Mouse (Mus musculus) erythroblast, embryonic 14.5 days (primary cell): ENCODE results near the gene Plekhg3. TPM values are rescaled to one million over a fixed set of nuclear protein-coding genes. Genes with fewer than 3 reads are reported as not detected.

Experiments used
- H3K27me3 ChIP-seq: 2 replicates; pipeline ENCODE4 v1.6.1; 2012; ENCODE audit warnings: inconsistent platforms; ENCODE audit not compliant: control insufficient read depth
- H3K36me3 ChIP-seq: 2 replicates; pipeline ENCODE4 v1.6.1; 2012; ENCODE audit warnings: mild to moderate bottlenecking, inconsistent platforms; ENCODE audit not compliant: control insufficient read depth
- H3K4me1 ChIP-seq: 2 replicates; pipeline ENCODE4 v1.6.1; 2012; ENCODE audit warnings: inconsistent platforms; ENCODE audit not compliant: control insufficient read depth
- H3K4me3 ChIP-seq: replicated peaks from 2 replicates; pipeline ENCODE3; 2012; ENCODE audit warnings: moderate library complexity, mild to moderate bottlenecking, inconsistent platforms
- H3K9me3 ChIP-seq: 2 replicates; pipeline ENCODE4 v1.6.1; 2012; ENCODE audit warnings: low read length, inconsistent platforms, mixed read lengths; ENCODE audit not compliant: control insufficient read depth
- GATA1 ChIP-seq: IDR thresholded peaks from 2 replicates; pipeline ENCODE4 v1.6.1; 2012; ENCODE audit warnings: low read length, inconsistent platforms, mixed read lengths
- TAL1 ChIP-seq: IDR thresholded peaks from 3 replicates; pipeline ENCODE4 v1.6.1; 2012; ENCODE audit warnings: low read length, inconsistent platforms, mixed read lengths
- polyA plus RNA-seq: library from polyadenylated mRNA; stranded (reverse); fragments of >175 nt; gene quantifications from 2 replicates; pipeline ENCODE4 v1.2.3, GENCODE M21; 2012

Plekhg3 gene
- polyA plus RNA-seq, 1 experiment: 0.02 TPM

- H3K4me1 ChIP-seq: no peaks in the 10 kb centered on the region
- no peaks in the 10 kb centered on the region for H3K36me3 ChIP-seq
- no peak for TF ChIP-seq GATA1
- no peak for TF ChIP-seq TAL1
- H3K27me3 ChIP-seq: no peaks in the 10 kb centered on the region; the same call in 1 of the 2 replicates
- no peak overlapping the region for H3K4me3 ChIP-seq
- H3K9me3 ChIP-seq: no peaks in the 10 kb centered on the region
Measured at GRCm38 (mm10) chr12:76518909-76519842, 11.5 kb upstream of the Plekhg3 start.

- H3K4me3 ChIP-seq: no peak overlapping the region
- H3K4me1 ChIP-seq: no peaks in the 10 kb centered on the region
- TF ChIP-seq TAL1 (no peak), GATA1 (0 out of 2 replicates have a peak, but pooled peaks have one; percentile 0)
- H3K36me3 ChIP-seq: no peaks in the 10 kb centered on the region
- H3K9me3 ChIP-seq: no peaks in the 10 kb centered on the region
- peaks cover 26% of the 10 kb centered on the region for H3K27me3 ChIP-seq
Measured at GRCm38 (mm10) chr12:76523654-76524053, 7.0 kb upstream of the Plekhg3 start.

- Histone ChIP-seq H3K27me3 (peaks cover 38% of the 10 kb centered on the region), H3K9me3 (no peaks in the 10 kb centered on the region), H3K4me1 (no peaks in the 10 kb centered on the region), H3K36me3 (no peaks in the 10 kb centered on the region), H3K4me3 (no peak overlapping the region)
- TF ChIP-seq GATA1 (no peak), TAL1 (no peak)
Measured at GRCm38 (mm10) chr12:76524915-76525314, 5.8 kb upstream of the Plekhg3 start.

DNA sequence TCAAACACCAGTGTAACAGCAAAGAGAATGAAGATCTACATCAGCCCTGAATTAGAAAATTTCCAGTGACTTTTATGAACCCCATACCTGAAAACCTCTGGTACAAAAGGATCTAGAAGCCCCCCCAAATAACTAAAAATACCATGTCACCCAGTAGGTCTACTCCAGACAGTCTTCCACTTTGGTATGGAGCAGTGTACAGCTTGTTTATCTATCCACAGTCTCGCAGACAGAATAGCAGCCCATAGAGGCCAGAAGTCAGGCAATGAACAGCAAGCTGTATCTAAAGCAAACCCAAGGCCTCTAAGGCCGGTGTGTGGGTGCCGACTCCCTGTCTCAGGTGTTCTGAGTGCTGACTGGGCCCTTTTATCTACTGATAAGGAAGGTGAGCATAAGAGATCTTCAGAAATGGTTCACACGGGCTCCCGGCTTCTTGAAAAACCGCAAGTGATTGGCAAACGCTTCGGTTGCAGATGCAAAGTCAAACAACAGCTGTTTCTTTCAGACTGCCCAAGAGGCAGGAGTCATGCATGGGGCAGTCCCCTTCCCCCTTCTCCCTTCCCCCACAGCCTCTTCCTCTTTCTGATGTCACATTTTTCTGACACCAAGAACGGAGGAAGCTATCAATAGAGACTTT lies 3.3 kb upstream of the Plekhg3 start:
- TF ChIP-seq GATA1 (no peak), TAL1 (no peak)
- no peaks in the 10 kb centered on the region; the same call in 1 of the 2 replicates for H3K9me3 ChIP-seq
- no peaks in the 10 kb centered on the region for H3K4me1 ChIP-seq
- H3K4me3 ChIP-seq: no peak overlapping the region
- no peaks in the 10 kb centered on the region for H3K36me3 ChIP-seq
- peaks cover 61% of the 10 kb centered on the region for H3K27me3 ChIP-seq

GRCm38 (mm10) chr12:76528766-76529165 lies 1.9 kb upstream of the Plekhg3 start:
- Histone ChIP-seq H3K4me1 (peaks cover 5% of the 10 kb centered on the region), H3K9me3 (peaks cover 5% of the 10 kb centered on the region; the same call in 1 of the 2 replicates), H3K27me3 (peaks cover 76% of the 10 kb centered on the region), H3K4me3 (no peak overlapping the region), H3K36me3 (no peaks in the 10 kb centered on the region)
- no peak for TF ChIP-seq GATA1
- TF ChIP-seq TAL1: no peak

DNA sequence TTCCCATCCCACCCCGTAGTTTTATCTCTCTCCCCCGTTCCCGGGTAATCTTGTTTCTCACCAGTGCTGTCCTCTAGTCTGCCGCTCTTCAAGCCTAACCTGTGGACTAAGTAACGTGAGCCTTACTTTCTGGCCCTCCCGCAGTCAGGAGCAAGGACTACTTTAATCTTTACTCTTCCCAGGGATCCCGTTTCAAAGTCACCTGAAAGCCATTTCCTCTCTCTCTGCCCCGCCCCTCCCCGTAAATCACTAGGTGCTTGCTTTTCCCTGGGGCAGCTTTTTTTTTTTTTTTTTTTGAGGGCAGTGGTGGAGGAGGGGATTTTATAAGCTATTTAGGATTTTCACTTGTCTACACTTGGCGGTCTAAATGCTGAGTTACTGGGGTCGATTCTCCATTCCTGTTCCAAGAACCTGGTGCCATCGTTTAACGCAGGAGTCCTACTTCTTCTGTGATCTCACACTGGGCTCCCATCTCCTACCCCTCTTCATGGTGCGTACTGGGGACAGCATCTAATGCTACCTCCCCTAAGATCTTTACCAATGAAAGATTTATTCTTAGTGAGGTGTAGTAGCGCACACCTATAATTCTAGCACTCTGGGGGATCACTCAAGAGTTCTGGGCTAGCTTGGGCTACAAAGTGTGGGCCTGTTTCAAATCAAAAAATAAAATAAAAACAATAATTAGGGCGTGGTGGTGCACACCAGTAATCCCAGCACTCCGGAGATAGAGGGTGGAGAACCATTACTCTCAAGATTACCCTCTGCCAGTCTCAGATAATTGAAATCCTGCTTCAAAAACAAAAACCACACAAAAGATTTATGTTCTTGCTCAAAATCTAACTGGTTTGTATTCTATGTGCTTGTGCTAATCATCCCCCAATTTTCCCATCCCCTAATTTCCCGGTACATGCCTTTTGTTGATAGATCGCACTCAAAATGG lies 1.6 kb downstream of the Plekhg3 start:
- peaks cover 96% of the 10 kb centered on the region for H3K27me3 ChIP-seq
- TF ChIP-seq GATA1: no peak
- TF ChIP-seq TAL1: no peak
- H3K9me3 ChIP-seq: peaks cover 8% of the 10 kb centered on the region; the same call in 1 of the 2 replicates
- H3K36me3 ChIP-seq: no peaks in the 10 kb centered on the region
- H3K4me3 ChIP-seq: no peak overlapping the region
- peaks cover 5% of the 10 kb centered on the region for H3K4me1 ChIP-seq

GRCm38 (mm10) chr12:76532926-76533376 lies 2.3 kb downstream of the Plekhg3 start:
- no peaks in the 10 kb centered on the region for H3K36me3 ChIP-seq
- peaks cover 5% of the 10 kb centered on the region for H3K4me1 ChIP-seq
- peak overlapping the region; percentile 57 for H3K4me3 ChIP-seq
- TF ChIP-seq TAL1: no peak
- TF ChIP-seq GATA1: no peak
- peaks cover 8% of the 10 kb centered on the region; the same call in 1 of the 2 replicates for H3K9me3 ChIP-seq
- H3K27me3 ChIP-seq: peaks cover 94% of the 10 kb centered on the region

DNA sequence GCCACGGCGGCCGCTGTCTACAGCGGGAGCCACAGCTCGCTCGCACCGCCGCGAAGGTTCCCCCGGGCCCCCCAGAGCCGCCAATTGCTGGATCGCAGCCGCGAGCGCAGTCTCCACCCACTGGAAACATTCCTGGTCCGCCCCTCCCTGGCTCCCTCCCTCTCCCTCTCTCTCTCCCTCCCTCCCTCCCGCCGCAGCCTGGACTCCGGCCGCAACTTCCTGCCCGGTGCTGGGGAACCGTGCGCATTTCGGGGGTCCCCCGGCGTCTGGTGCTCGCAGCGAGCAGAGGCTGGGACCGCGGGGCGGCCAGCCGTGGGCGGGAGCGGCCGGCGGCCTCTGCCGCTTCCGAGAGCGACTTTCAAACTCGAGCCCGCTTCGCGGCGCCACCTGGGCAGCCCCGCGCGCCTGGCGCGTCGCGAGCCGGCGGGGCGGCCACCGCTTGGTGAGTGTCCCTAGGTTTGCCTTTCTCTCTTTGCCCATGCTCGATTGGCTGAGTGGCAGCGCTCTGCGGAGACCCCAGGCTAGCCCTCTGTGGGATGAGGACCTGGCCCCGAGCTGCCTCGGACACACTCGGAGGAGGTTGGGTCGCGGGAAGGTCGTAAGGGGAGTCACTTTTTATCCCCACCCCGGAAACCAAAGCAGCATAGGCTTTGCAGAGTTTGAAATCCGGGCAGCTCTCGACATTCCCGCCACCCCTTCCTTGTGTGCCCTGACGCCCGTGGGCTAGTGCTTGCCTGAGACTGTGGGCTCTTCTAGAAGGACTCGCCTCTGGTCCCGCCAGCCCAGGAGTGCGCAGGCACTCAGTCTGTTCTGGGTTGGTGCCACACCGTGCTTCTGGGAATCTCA lies 2.9 kb downstream of the Plekhg3 start:
- H3K9me3 ChIP-seq: peaks cover 8% of the 10 kb centered on the region; the same call in 1 of the 2 replicates
- no peak for TF ChIP-seq TAL1
- TF ChIP-seq GATA1: no peak
- peaks cover 93% of the 10 kb centered on the region for H3K27me3 ChIP-seq
- H3K4me1 ChIP-seq: peaks cover 5% of the 10 kb centered on the region
- no peaks in the 10 kb centered on the region for H3K36me3 ChIP-seq
- peak overlapping the region; percentile 57 for H3K4me3 ChIP-seq
